Mouse (Mus musculus) retina, postnatal 7 days (tissue): Measurements from ENCODE around the gene Pla1a.
A peak's percentile ranks its signal among the peaks of the same experiment; 100 is the strongest.

ENCODE experiments used
- DNase-seq: peaks from one replicate; pipeline ENCODE4 v3.0.0-alpha.2; 2012; ENCODE audit warnings: low read depth, low spot score

Pla1a gene

DNA sequence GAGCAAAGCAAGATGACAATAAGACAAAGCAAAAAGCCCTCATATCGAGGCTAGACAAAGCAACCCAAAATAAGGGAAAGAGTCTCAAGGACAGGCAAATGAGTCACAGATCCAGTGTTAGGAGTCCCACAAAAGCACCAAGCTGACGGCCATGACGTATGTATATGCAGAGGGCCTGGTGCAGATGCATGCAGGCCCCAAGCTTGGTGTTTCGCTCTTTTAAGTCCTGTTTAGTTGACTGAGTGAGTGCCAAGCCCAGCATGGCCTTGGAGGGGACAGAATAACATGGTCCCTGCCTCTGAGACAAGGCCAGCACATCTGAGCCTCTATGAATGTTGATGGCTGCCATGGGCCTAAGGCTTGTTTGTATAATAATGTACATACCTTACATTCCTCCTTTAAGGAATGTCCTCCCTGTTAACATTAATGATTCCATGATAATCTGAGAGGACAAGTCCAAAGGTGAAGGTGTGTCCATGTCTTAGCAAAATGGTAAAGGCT, 1.4 kb upstream of the Pla1a start:
- DNase-seq = no peak

GRCm38 (mm10) chr16:38433514-38433913, 569 bp upstream of the Pla1a start:
- no peak for DNase-seq

DNA sequence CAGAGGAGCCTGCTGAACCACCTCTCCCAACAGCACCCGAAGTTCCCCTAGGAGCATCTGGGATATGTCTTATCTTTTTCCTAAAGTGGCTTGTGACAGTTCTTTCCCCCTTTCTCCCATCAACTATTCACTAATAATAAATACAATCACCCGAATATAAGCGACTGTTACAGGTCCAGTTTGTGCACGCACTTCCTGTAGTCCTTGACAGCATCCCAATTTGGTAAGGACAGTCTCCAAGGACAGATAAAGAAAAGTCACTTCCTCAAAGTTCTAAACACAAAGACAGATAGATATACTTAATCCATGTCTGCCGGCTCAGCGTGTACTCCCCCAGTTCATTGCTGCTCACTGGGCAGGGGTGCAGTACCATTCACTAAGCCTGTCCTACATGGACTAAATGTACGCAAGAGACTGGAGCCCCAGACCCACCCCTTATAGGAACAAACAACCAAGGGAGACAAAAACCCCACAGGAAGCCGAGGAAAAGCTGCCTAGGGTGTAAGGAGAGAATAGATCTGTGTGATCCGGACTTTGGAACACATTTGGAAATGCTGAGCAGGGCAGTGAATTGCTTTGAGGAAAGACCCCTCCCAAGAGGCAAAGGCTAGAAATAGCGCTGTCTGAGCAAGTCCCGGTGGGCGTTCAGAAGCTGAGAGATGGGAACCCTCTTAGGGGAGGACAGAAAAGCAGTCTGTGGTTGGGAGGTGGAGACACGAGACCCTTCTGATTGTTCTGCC, 1.3 kb downstream of the Pla1a start:
- DNase-seq = no peak

DNA sequence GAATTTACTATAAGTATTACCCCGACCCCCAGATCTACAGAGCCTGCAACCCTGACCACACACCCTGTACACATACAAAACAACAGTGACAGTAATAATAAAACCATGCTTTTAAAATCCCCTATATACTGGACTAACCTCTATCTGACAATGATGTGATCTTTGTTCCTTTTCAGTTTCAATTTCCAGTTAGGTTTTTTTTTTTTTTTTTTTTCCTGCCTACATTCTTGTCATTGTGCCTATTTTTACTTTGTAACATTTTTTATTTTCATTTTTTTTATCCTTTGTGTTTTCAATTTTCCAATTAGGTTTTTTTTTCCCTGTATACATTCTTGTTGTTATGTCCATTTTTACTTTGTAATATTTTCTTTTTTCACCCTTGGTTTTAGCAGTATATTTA, 7.1 kb downstream of the Pla1a start:
- no peak for DNase-seq

GRCm38 (mm10) chr16:38425374-38425773, 7.6 kb downstream of the Pla1a start:
- no peak for DNase-seq

DNA sequence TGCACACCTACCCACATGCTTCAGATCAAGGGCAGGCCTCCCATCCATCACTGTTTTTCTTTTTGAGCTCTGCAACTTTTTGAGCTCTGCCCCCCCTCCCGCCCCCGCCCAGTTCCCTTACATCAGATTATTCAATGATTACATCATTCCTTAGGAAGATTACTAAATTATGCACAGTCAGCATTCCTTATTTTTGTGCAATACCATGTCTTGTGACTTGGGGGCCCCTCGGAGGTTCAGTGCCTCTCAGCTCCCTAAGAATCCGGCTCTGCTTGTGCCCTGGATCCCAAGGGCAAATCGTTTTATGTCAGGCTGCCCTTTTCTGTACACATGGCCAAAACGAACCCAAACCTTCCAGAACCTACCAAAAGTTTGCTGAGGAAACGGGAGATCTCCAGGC, 18.0 kb downstream of the Pla1a start:
- no peak for DNase-seq

DNA sequence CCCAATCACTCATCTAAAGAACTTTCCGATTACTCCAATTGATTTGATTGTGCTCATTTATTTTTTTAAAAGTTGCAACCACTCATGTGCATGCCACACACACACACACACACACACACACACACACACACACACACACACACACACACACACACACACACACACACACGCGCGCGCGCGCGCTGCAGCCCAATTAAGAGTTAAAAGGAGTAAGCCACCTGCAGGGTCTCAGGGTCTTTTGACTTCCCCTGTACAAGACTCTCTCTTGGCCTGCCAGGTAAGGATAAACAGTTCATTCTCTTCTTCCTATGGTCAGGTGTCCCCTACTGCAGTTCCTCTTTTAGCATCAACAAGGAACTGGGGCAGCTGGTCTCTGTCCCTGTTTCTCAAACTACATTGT, 24.5 kb downstream of the Pla1a start:
- DNase-seq = no peak

- DNase-seq = no peak
Measured at GRCm38 (mm10) chr16:38407584-38407983, 25.4 kb downstream of the Pla1a start.

- no peak for DNase-seq
Measured at GRCm38 (mm10) chr16:38406708-38407107, 26.2 kb downstream of the Pla1a start.

DNA sequence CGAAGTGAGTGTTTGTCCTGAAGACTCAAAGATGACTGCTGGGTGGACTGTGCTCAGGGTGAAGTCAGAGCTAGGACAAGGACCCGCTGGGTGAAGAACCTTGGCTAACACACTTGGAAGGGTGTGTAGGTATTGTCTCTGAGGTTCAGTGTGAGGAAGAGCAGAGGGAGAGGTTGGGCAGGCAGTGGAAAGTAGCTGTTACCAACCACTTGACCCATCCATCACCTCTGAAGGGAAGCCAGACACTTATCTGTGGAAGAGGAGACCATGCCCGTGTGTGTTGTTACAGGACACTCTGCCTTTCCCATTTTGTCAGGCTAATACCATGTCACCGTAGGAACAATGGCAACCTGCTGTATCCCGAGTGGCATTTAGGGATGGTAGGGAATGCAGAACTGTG, 26.7 kb downstream of the Pla1a start:
- DNase-seq = no peak

DNA sequence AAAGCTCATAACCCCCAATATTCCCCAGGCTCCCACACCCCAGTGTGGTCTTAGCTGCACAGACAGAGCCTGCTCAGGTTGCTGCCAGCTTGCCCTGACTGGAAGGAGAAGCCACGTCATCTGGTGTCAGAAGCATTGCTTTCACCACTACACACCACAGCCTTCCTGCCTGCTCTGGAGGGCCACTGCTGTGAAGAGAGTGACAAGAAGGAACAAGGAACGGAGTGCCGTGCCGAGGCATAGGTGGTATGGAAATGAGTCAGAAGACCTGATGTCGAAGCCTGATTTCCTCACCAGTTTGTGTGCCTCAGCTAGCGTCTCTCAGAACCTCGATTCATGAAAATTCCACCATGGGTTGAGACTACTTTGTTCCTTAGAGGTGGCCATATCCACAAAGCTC, 29.3 kb downstream of the Pla1a start:
- no peak for DNase-seq

- DNase-seq = no peak
Measured at GRCm38 (mm10) chr16:38401468-38401867, 31.5 kb downstream of the Pla1a start.

DNA sequence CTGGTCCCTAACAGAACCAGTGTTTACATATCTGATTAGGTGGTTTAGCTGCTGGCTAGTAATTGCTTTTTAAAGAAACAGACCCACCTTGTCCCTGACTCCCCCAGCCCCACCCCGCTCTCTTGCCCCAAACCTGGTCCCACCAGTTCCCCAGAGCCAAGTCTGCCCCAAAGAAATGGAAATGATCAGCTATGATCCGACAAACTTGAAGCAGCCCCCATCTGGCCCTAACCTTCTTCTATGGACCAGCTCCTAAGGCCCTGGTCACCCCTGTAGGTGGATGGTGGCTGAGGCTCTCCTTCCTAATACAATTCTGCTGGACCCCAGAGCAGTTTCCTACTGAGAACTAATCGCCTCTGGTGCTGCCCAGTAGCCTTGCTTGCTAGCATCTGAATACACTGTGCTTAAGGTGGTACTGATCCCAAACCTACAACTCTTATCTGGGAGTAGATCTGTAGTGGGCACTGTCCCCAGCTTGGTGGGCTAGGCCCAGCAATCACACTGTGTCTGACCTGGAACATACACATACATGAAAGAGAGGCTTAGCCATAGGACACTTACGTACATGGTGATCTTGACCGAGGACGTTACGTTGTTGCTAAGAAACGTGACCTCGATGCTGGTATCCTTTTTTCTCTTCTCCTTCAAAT, 32.5 kb downstream of the Pla1a start:
- no peak for DNase-seq

- peak; percentile 28 for DNase-seq
Measured at GRCm38 (mm10) chr16:38399531-38400231, 33.3 kb downstream of the Pla1a start.

DNA sequence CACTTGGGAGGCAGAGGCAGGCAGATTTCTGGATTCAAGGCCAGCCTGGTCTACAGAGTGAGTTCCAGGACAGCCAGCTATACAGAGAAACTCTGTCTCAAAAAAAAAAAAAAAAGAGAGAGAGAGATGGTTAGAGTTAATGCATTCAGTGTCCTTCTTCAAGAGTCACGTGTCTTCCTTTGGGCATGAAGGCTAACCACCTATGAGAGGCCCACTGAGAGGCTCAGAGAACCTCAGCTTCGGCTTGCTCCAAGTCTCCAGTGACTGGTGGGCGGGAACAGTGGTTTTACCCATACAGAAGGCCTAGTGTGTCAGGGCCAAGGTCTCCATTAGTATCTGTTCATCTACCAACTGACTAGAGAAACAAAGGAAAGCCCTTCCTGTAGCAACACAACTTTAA, 33.9 kb downstream of the Pla1a start:
- DNase-seq = no peak

DNA sequence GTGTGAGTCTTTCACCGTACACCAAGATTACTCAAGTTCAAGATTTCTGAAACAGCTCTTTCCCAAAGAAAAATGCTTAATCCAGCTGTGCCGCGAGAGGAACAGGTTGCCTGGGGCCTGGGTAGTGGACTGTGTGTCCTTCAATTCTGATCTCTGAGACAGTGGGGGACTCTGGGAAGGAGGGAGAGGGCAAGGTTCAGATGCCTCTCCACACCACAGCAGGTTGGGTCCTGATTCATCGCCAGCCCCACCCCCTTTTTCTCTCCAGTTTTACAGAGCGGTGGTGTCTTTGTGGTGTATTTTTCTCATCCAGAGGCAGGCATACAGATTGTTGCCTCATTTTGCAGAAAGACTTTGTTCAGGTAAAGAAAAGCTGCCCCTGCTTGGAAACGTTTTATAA, 34.7 kb downstream of the Pla1a start:
- DNase-seq = no peak

DNA sequence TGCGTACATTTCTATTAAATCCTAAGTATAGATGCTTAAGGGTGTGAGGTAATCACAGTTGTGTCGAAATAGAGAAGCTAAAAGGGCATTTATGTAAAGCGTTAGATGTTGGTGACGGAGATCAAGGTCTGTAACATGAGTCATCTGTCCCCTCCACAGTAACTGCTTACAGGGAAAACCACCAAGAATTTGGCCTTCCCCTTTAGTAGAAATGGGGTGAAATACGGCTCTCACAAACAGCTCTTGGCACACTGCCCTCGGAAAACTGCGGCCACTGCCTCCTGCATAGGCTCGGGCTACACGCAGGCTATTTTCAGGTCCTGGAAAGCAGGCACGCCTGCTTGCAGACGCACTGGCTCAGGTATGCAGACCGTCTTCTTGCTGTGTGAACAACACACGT, 36.8 kb downstream of the Pla1a start:
- DNase-seq = no peak

DNA sequence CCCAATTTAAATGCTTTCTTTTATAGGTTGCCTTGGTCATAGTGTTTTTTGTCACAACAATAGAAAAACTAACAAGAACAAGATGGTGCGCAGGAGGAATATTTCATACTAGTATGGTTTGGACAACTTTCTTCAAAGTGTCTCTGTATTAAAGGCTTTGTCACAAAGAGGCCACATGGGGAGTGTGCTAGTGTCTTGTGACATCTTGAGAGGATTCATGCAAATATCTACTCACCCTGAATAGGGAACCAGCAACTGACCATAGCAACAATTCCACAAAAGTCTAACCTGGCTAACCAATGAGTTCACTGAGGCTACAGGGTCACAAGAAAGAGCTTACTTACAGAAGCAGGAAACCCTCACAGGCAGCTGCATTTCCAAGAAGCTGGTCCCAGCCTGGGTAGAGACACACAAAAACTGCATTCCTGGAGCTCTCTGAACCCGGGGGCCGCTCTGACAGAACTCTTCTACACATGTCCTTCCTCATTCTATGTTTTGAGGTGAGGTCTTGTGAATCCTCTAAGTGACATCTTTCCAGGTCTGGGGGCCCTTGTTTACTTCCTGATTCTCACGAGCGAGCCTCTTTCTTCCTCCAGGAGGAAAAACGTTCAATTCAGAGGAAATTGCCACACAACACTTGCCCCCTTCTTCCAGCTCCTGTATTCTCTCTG, 37.8 kb downstream of the Pla1a start:
- no peak for DNase-seq

DNA sequence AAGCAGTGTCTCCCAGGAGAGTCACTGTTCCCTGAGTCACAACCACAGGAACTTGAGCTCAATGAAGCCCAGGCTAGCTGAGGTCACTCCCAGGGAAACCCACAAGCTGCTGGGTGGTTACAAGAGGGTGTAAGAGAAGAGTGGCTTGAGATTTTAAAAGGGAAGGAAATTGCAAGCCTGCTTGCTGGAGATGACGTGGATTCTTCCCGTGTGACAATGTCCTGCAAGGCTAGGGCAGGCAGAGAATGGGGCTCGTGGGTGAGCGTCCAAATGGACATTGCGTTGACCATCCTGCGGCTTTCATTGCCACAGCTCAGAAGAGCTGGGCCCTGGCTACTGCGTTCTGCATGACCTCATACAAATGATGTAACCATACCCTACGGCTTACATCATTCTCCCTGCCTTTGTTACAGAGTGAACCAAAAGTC, 38.7 kb downstream of the Pla1a start:
- no peak for DNase-seq

DNA sequence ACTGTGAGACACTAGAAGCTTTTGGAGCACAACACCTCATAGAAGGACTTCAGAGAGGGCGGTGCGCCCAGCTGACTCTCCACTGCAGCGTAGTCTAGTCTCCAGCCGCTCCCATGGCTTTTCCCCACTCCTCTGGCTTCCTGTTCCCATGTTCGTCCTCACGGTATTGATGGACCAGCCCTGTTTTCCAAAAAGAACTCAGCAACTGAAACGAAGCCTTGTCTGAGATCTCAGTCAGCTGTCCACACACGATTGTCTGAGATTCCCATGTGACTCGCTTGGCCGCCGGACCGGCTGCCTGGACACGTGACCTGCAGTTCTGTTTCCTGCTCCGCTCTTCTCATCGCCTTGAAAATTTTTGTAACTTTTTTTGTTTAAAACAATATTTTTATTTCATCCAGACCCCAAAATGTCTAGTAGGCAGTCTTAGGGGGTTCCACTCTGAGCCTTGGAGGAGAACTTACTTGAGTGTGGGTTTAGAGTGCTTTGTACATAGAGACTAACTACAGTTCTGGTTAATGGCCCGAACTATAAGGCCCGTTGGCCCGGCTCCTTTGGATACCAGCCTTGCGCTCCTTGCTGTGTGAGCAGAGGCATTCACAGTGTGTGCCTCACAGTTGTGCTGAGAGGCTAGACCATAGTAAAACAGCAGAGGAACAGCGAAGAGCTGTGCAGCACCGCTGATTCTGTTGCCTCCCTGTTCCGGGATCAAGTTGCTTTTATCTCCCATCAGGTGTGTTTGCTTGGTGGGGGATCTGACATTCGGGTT, 40.6 kb downstream of the Pla1a start:
- no peak for DNase-seq

DNA sequence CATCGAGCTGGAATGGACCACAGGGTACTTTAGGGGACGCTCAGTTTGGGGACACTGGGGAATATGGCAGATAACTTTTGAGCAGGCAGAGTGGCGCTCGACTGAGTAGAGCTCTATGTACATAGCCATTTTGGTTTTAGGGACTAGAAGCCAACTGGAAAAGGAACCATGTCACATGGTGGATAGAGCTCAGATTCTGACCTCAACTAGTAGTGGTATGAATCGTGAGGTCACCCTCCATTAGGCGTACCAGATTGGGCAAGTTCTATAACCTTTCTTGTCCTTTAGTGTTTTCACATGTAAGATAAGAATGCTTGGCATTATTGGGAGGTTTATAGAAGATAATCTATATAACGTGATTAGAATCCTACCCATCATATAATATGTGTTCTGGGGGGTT, 42.6 kb downstream of the Pla1a start:
- DNase-seq = no peak
